Comparison of ENCODE assay signal across 8 mouse cellular contexts in genomic region chr7:139467896-139468279, GRCm38 (mm10).
A peak's percentile ranks its signal among the peaks of the same experiment; 100 is the strongest.
DNase-seq lines count a peak whose midpoint lies in the region; ATAC-seq and TF ChIP-seq lines count a peak whose summit lies in the region.

No protein-coding gene starts in this region.

- no peaks in the 10 kb centered on the region for H3K36me3 ChIP-seq in hindbrain, postnatal 0 days (ENCODE audit: insufficient read depth, low read length)
- no peaks in the 10 kb centered on the region for H3K36me3 ChIP-seq in hindbrain, embryonic 12.5 days
- no peaks in the 10 kb centered on the region for H3K36me3 ChIP-seq in liver, embryonic 11.5 days (ENCODE audit: control insufficient read depth, insufficient read depth, low read length)
- no peaks in the 10 kb centered on the region for H3K36me3 ChIP-seq in hindbrain, embryonic 13.5 days

- peak; percentile 46 for ATAC-seq in hindbrain, postnatal 0 days
- ATAC-seq in hindbrain, embryonic 12.5 days (ENCODE audit: low FRiP score), result no peak
- no peak for ATAC-seq in liver, embryonic 11.5 days (replicated peaks; ENCODE audit: low FRiP score)
- no peak for ATAC-seq in hindbrain, embryonic 13.5 days (ENCODE audit: low FRiP score)

- no peak overlapping the region for H3K4me2 ChIP-seq in hindbrain, postnatal 0 days (ENCODE audit: low read depth, low read length)
- H3K4me2 ChIP-seq in hindbrain, embryonic 12.5 days (replicated peaks), result no peak overlapping the region
- H3K4me2 ChIP-seq in liver, embryonic 11.5 days, result no peak overlapping the region
- H3K4me2 ChIP-seq in hindbrain, embryonic 13.5 days, result no peak overlapping the region

- H3K4me1 ChIP-seq in hindbrain, postnatal 0 days (ENCODE audit: insufficient read depth, low read length), result peaks cover 22% of the 10 kb centered on the region
- H3K4me1 ChIP-seq in hindbrain, embryonic 12.5 days, result peaks cover 32% of the 10 kb centered on the region
- peaks cover 22% of the 10 kb centered on the region for H3K4me1 ChIP-seq in liver, embryonic 11.5 days (replicated peaks; ENCODE audit: control insufficient read depth, insufficient read depth, low read length)
- peaks cover 31% of the 10 kb centered on the region for H3K4me1 ChIP-seq in hindbrain, embryonic 13.5 days (replicated peaks)

- H3K27me3 ChIP-seq in hindbrain, postnatal 0 days (ENCODE audit: insufficient read depth, low read length), result no peaks in the 10 kb centered on the region
- no peaks in the 10 kb centered on the region for H3K27me3 ChIP-seq in hindbrain, embryonic 12.5 days
- H3K27me3 ChIP-seq in liver, embryonic 11.5 days (replicated peaks; ENCODE audit: control insufficient read depth, insufficient read depth, low read length), result no peaks in the 10 kb centered on the region
- no peaks in the 10 kb centered on the region for H3K27me3 ChIP-seq in hindbrain, embryonic 13.5 days

- H3K9ac ChIP-seq in hindbrain, postnatal 0 days (replicated peaks; ENCODE audit: low read length), result no peak overlapping the region
- H3K9ac ChIP-seq in hindbrain, embryonic 12.5 days, result no peak overlapping the region
- no peak overlapping the region for H3K9ac ChIP-seq in liver, embryonic 11.5 days (ENCODE audit: low read depth, low read length)
- H3K9ac ChIP-seq in hindbrain, embryonic 13.5 days, result no peak overlapping the region

- DNase-seq in hindbrain, postnatal 0 days (ENCODE audit: low spot score), result peak; percentile 30
- DNase-seq in cerebellum, postnatal 10 days, result peak; percentile 65 to 66
- DNase-seq in heart, postnatal 10 days, result peak; percentile 85 to 89
- DNase-seq in liver, embryonic 11.5 days (ENCODE audit: low spot score), result no peak
- DNase-seq in testis, postnatal 14 days (ENCODE audit: low spot score), result peak; percentile 56
- DNase-seq in frontal cortex, postnatal 25 days (ENCODE audit: low spot score in 2 of 2), result no peak

- H3K27ac ChIP-seq in hindbrain, postnatal 0 days, result peak overlapping the region; percentile 29; the same call in 1 of the 2 replicates
- no peak overlapping the region for H3K27ac ChIP-seq in hindbrain, embryonic 12.5 days
- peak overlapping the region; percentile 69; the same call in 1 of the 2 replicates for H3K27ac ChIP-seq in liver, embryonic 11.5 days (ENCODE audit: low read depth, low read length)
- no peak overlapping the region for H3K27ac ChIP-seq in hindbrain, embryonic 13.5 days

- no peaks in the 10 kb centered on the region for H3K9me3 ChIP-seq in hindbrain, postnatal 0 days (ENCODE audit: low read length)
- no peaks in the 10 kb centered on the region for H3K9me3 ChIP-seq in hindbrain, embryonic 12.5 days (replicated peaks)
- H3K9me3 ChIP-seq in liver, embryonic 11.5 days (ENCODE audit: control insufficient read depth, low read length), result no peaks in the 10 kb centered on the region
- no peaks in the 10 kb centered on the region for H3K9me3 ChIP-seq in hindbrain, embryonic 13.5 days

- H3K4me3 ChIP-seq in hindbrain, postnatal 0 days (ENCODE audit: low read length), result no peak overlapping the region
- H3K4me3 ChIP-seq in hindbrain, embryonic 12.5 days, result no peak overlapping the region
- no peak overlapping the region for H3K4me3 ChIP-seq in liver, embryonic 11.5 days (ENCODE audit: low read depth, low read length)
- H3K4me3 ChIP-seq in hindbrain, embryonic 13.5 days, result no peak overlapping the region

- intact Hi-C loops in heart, postnatal 10 days (cut with DNase I), result loop anchor here (2.0 kb wide), 1 partner anchor 77 kb away; no protein-coding TSS in a partner anchor

- TF ChIP-seq CTCF in hindbrain, postnatal 0 days (IDR thresholded peaks at IDR 0.05; ENCODE audit: low read depth), result peak; percentile 40

- 73% methylated on average over 4 of the region's 4 CpGs for WGBS in hindbrain, postnatal 0 days
- WGBS in hindbrain, embryonic 12.5 days, result 75% methylated on average over 4 of the region's 4 CpGs
- 62% methylated on average over 4 of the region's 4 CpGs for WGBS in liver, embryonic 11.5 days
- WGBS in hindbrain, embryonic 13.5 days, result 79% methylated on average over 4 of the region's 4 CpGs

Comparison
In these comparisons a context has a peak if more than half of its experiments do, and no peak if none do; other contexts are left out.
1. H3K27ac ChIP-seq: peak in hindbrain, postnatal 0 days (single experiment) and liver, embryonic 11.5 days (single experiment); none in hindbrain, embryonic 12.5 days (single experiment) and hindbrain, embryonic 13.5 days (single experiment).
2. DNase-seq: peak in hindbrain, postnatal 0 days (single experiment), cerebellum, postnatal 10 days (2 of 2), heart, postnatal 10 days (2 of 2) and testis, postnatal 14 days (single experiment); none in liver, embryonic 11.5 days (single experiment) and frontal cortex, postnatal 25 days (0 of 2).